Comparison of ENCODE assay signal across 20 mouse cellular contexts in the genomic region with DNA sequence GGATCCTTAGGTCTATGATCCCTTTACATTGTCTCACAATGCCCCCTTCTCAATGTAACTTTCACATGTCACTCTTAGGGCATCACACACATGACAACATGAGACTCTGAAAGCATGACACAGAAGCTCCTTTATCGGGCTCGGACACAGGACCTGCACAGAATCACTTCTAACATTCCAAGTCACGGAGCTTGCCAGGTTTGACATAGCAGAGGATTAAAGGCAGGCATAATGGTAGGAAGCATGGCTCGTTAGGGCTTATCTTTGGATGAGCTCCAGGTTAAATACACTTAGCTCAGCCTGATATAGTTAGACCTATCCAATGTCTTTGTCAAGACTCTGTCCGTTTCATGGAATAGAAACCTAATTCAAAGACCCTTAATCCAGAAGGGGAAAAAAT.
DNase-seq lines count a peak whose midpoint lies in the region; ATAC-seq and TF ChIP-seq lines count a peak whose summit lies in the region.
"Had no signal": no experiment of that assay in that cellular context is flagged by ENCODE, and none has a peak within 500 bp of the region (broad histone marks: within the 10 kb centered on the region; RNA-seq: fewer than 3 reads in every experiment).

No protein-coding gene starts in this region.

- H3K36me3 ChIP-seq in heart, embryonic 13.5 days, result no peaks in the 10 kb centered on the region
- H3K36me3 ChIP-seq in heart, postnatal 0 days (replicated peaks; ENCODE audit: control insufficient read depth, insufficient read depth, low read length), result no peaks in the 10 kb centered on the region
- no peaks in the 10 kb centered on the region for H3K36me3 ChIP-seq in heart, embryonic 11.5 days (ENCODE audit: control insufficient read depth, insufficient read depth, low read length)
- H3K36me3 ChIP-seq: embryonic facial prominence, embryonic 12.5 days; forebrain, embryonic 12.5 days; hindbrain, embryonic 13.5 days had no signal

- H3K27ac ChIP-seq in heart, embryonic 13.5 days (replicated peaks), result peak overlapping the region; percentile 55
- peak overlapping the region; percentile 43; the same call in 1 of the 2 replicates for H3K27ac ChIP-seq in heart, postnatal 0 days (ENCODE audit: low read depth)
- H3K27ac ChIP-seq in heart, embryonic 11.5 days (ENCODE audit: low read depth, low read length), result no peak overlapping the region
- H3K27ac ChIP-seq: embryonic facial prominence, embryonic 12.5 days; forebrain, embryonic 12.5 days; hindbrain, embryonic 13.5 days; hindbrain, postnatal 0 days had no signal

- no peaks in the 10 kb centered on the region for H3K9me3 ChIP-seq in heart, embryonic 13.5 days
- H3K9me3 ChIP-seq in heart, postnatal 0 days (replicated peaks; ENCODE audit: control insufficient read depth, low read length), result no peaks in the 10 kb centered on the region; the same call in 1 of the 2 replicates
- no peaks in the 10 kb centered on the region for H3K9me3 ChIP-seq in heart, embryonic 11.5 days (replicated peaks; ENCODE audit: control insufficient read depth, low read length)
- H3K9me3 ChIP-seq: embryonic facial prominence, embryonic 12.5 days; forebrain, embryonic 12.5 days; hindbrain, embryonic 13.5 days had no signal

- no peak for TF ChIP-seq POLR2A in brain, embryonic 14.5 days (IDR thresholded peaks at IDR 0.05; ENCODE audit: borderline replicate concordance, extremely low read depth, insufficient read depth, insufficient read length, poor library complexity, severe bottlenecking)

- TF ChIP-seq EP300 in heart, postnatal 0 days (IDR thresholded peaks at IDR 0.05; ENCODE audit: low read depth), result no peak; the same call in 1 of the 2 replicates

- 14% methylated on average over 5 of the region's 5 CpGs for WGBS in heart, embryonic 13.5 days
- WGBS in heart, postnatal 0 days, result 9% methylated on average over 5 of the region's 5 CpGs
- 31% methylated on average over 5 of the region's 5 CpGs for WGBS in heart, embryonic 11.5 days (ENCODE audit: insufficient replicate concordance)

- H3K4me3 ChIP-seq in heart, embryonic 13.5 days, result no peak overlapping the region
- no peak overlapping the region for H3K4me3 ChIP-seq in heart, postnatal 0 days (ENCODE audit: low read depth, low read length)
- H3K4me3 ChIP-seq in heart, embryonic 11.5 days (ENCODE audit: low read depth, low read length), result no peak overlapping the region
- H3K4me3 ChIP-seq: embryonic facial prominence, embryonic 12.5 days; forebrain, embryonic 12.5 days; hindbrain, embryonic 13.5 days had no signal

- H3K27me3 ChIP-seq in heart, embryonic 13.5 days (replicated peaks), result no peaks in the 10 kb centered on the region
- H3K27me3 ChIP-seq in heart, postnatal 0 days (ENCODE audit: control insufficient read depth, insufficient read depth, low read length), result no peaks in the 10 kb centered on the region
- H3K27me3 ChIP-seq in heart, embryonic 11.5 days (ENCODE audit: control insufficient read depth, insufficient read depth, low read length), result no peaks in the 10 kb centered on the region
- H3K27me3 ChIP-seq: embryonic facial prominence, embryonic 12.5 days; forebrain, embryonic 12.5 days; hindbrain, embryonic 13.5 days had no signal

- ATAC-seq in heart, embryonic 13.5 days (ENCODE audit: extremely low read depth, insufficient number of reproducible peaks, low FRiP score, low TSS enrichment), result no peak
- ATAC-seq in heart, postnatal 0 days (ENCODE audit: insufficient read depth, low read depth), result peak; percentile 74
- no peak for ATAC-seq in heart, embryonic 11.5 days (replicated peaks; ENCODE audit: insufficient number of reproducible peaks, low FRiP score, low TSS enrichment)
- ATAC-seq: forebrain, embryonic 16.5 days; hindbrain, postnatal 0 days had no signal

- H3K9ac ChIP-seq in heart, embryonic 13.5 days, result no peak overlapping the region
- H3K9ac ChIP-seq in heart, postnatal 0 days (replicated peaks; ENCODE audit: low read depth, low read length), result no peak overlapping the region
- H3K9ac ChIP-seq in heart, embryonic 11.5 days (ENCODE audit: low read depth, low read length), result no peak overlapping the region
- H3K9ac ChIP-seq: embryonic facial prominence, embryonic 12.5 days; forebrain, embryonic 12.5 days; hindbrain, embryonic 13.5 days had no signal

- DNase-seq in heart, postnatal 25 days (ENCODE audit: low spot score), result no peak
- peak; percentile 69 for DNase-seq in heart, postnatal 0 days (ENCODE audit: low spot score)
- peak; percentile 29 for DNase-seq in brain, embryonic 14.5 days (ENCODE audit: low read depth)
- DNase-seq in yolk sac, embryonic 10.5 days (ENCODE audit: low spot score), result no peak
- DNase-seq: adrenal gland, adult 8-10 months; adrenal gland, postnatal 36 days; cerebellum, adult 11 months; cerebellum, adult 8-10 months; cerebellum, postnatal 14 days; embryo, embryonic 11 days; gastrocnemius, postnatal 10 days; kidney, adult 11 months; kidney, adult 9 months had no signal

- peaks cover 32% of the 10 kb centered on the region for H3K4me1 ChIP-seq in heart, embryonic 13.5 days
- H3K4me1 ChIP-seq in heart, postnatal 0 days (ENCODE audit: control insufficient read depth, insufficient read depth), result peaks cover 5% of the 10 kb centered on the region
- peaks cover 10% of the 10 kb centered on the region for H3K4me1 ChIP-seq in heart, embryonic 11.5 days (ENCODE audit: control insufficient read depth, insufficient read depth, low read length)
- H3K4me1 ChIP-seq: embryonic facial prominence, embryonic 12.5 days had no signal

- intact Hi-C loops in heart, postnatal 25 days (cut with DNase I), result no loop called here

- peak overlapping the region; percentile 39 for H3K4me2 ChIP-seq in heart, embryonic 13.5 days
- H3K4me2 ChIP-seq in heart, postnatal 0 days (ENCODE audit: low read depth, low read length), result peak overlapping the region; percentile 33; the same call in 1 of the 2 replicates
- no peak overlapping the region for H3K4me2 ChIP-seq in heart, embryonic 11.5 days
- H3K4me2 ChIP-seq: embryonic facial prominence, embryonic 12.5 days; forebrain, embryonic 12.5 days; hindbrain, embryonic 13.5 days had no signal

- TF ChIP-seq CTCF in heart, postnatal 0 days (IDR thresholded peaks at IDR 0.05; ENCODE audit: low read depth), result no peak
- no peak for TF ChIP-seq CTCF in brain, embryonic 14.5 days (IDR thresholded peaks at IDR 0.05; ENCODE audit: borderline replicate concordance, extremely low read depth, insufficient read depth, insufficient read length)

Comparison
In these comparisons a context has a peak if more than half of its experiments do, and no peak if none do; other contexts are left out.
1. DNase-seq: peak in heart, postnatal 0 days (single experiment) and brain, embryonic 14.5 days (single experiment); none in heart, postnatal 25 days (single experiment) and yolk sac, embryonic 10.5 days (single experiment).